Mouse (Mus musculus) MEL (cell line): ENCODE data around the gene Rps15. TPM values are rescaled to one million over a fixed set of nuclear protein-coding genes. Genes with fewer than 3 reads are reported as not detected.

Source experiments
- DNase-seq: peaks from one replicate; pipeline ENCODE4 v3.0.0; 2011; ENCODE audit warnings: low read depth, low spot score
- H3K27ac ChIP-seq: 2 replicates; pipeline ENCODE4 v1.5.1; 2012; ENCODE audit warnings: low read depth, mild to moderate bottlenecking, control low read depth, low read length, moderate library complexity; ENCODE audit not compliant: control insufficient read depth
- H3K27me3 ChIP-seq, 2 experiments: fragments of 150-350 bp in 1 of 2; sonication (generic) in 1 of 2; 2 replicates each; pipeline ENCODE4 v1.6.1; 2012; ENCODE audit warnings: low read length in 2 of 2, mild to moderate bottlenecking in 2 of 2, improper control_type of control experiment in 1 of 2, moderate library complexity in 1 of 2; ENCODE audit not compliant: insufficient read depth in 2 of 2, control insufficient read depth in 1 of 2
- H3K36me3 ChIP-seq, 2 experiments: 2 replicates each; pipeline ENCODE4 v1.6.1; 2012 to 2014; ENCODE audit warnings: low read length in 2 of 2, improper control_type of control experiment in 1 of 2, inconsistent platforms in 1 of 2, mild to moderate bottlenecking in 1 of 2; ENCODE audit not compliant: insufficient read depth in 2 of 2, control insufficient read depth in 1 of 2
- H3K4me1 ChIP-seq, 2 experiments: fragments of 150-350 bp in 1 of 2; sonication (generic) in 1 of 2; 2 replicates each; pipeline ENCODE4 v1.6.1; 2012; ENCODE audit warnings: low read length in 2 of 2, improper control_type of control experiment in 1 of 2, mild to moderate bottlenecking in 1 of 2; ENCODE audit not compliant: insufficient read depth in 2 of 2, control insufficient read depth in 1 of 2
- H3K4me3 ChIP-seq, 2 experiments: fragments of 150-350 bp in 1 of 2; sonication (generic) in 1 of 2; 2 replicates each; pipeline ENCODE4 v1.5.1; 2012; ENCODE audit warnings: low read depth in 2 of 2, low read length in 2 of 2, mild to moderate bottlenecking in 2 of 2, moderate library complexity in 2 of 2, control low read depth in 1 of 2, improper control_type of control experiment in 1 of 2; ENCODE audit not compliant: control insufficient read depth in 1 of 2, insufficient read depth in 1 of 2
- H3K79me2 ChIP-seq: 2 replicates; pipeline ENCODE4 v1.6.1; 2012; ENCODE audit warnings: mild to moderate bottlenecking, low read length, moderate library complexity; ENCODE audit not compliant: control insufficient read depth, poor library complexity, insufficient read depth
- H3K9ac ChIP-seq: 2 replicates; pipeline ENCODE4 v1.6.1; 2012; ENCODE audit warnings: low read depth, mild to moderate bottlenecking, control low read depth, low read length, moderate library complexity; ENCODE audit not compliant: control insufficient read depth, poor library complexity, severe bottlenecking
- H3K9me3 ChIP-seq: fragments of 150-350 bp; sonication (generic); replicated peaks from 2 replicates; pipeline ENCODE4 v1.6.1; 2012; ENCODE audit warnings: mild to moderate bottlenecking, low read length, improper control_type of control experiment, moderate library complexity; ENCODE audit not compliant: insufficient read depth
- BHLHE40 ChIP-seq: IDR thresholded peaks from 2 replicates; pipeline ENCODE4 v1.6.1; 2012; ENCODE audit warnings: low read depth, mild to moderate bottlenecking, inconsistent platforms, low read length, improper control_type of control experiment, borderline replicate concordance
- CHD1 ChIP-seq: IDR thresholded peaks from 2 replicates; pipeline ENCODE4 v1.6.1; 2012; ENCODE audit warnings: low read depth, mild to moderate bottlenecking, inconsistent platforms, low read length, improper control_type of control experiment
- GABPA ChIP-seq: IDR thresholded peaks from 2 replicates; pipeline ENCODE4 v1.6.1; 2012; ENCODE audit warnings: low read depth, mild to moderate bottlenecking, inconsistent platforms, low read length, improper control_type of control experiment, moderate library complexity
- GATA1 ChIP-seq: IDR thresholded peaks from 2 replicates; pipeline ENCODE4 v1.6.1; 2011; ENCODE audit warnings: low read depth, low read length, improper control_type of control experiment
- HCFC1 ChIP-seq: IDR thresholded peaks from 2 replicates; pipeline ENCODE4 v1.6.1; 2012; ENCODE audit warnings: low read depth, mild to moderate bottlenecking, inconsistent platforms, low read length, improper control_type of control experiment, moderate library complexity
- MXI1 ChIP-seq: IDR thresholded peaks from 2 replicates; pipeline ENCODE4 v1.6.1; 2011; ENCODE audit warnings: mild to moderate bottlenecking, low read depth, low read length, improper control_type of control experiment
- MYC ChIP-seq: IDR thresholded peaks from 2 replicates; pipeline ENCODE4 v1.6.1; 2011; ENCODE audit warnings: low read depth, mild to moderate bottlenecking, low read length, improper control_type of control experiment, moderate library complexity
- POLR2A ChIP-seq, 2 experiments: IDR thresholded peaks; 2 replicates each; pipeline ENCODE4 v1.6.1; 2011 to 2012; ENCODE audit warnings: low read length in 2 of 2, mild to moderate bottlenecking in 2 of 2, control low read depth in 1 of 2, improper control_type of control experiment in 1 of 2, low read depth in 1 of 2, moderate library complexity in 1 of 2; ENCODE audit not compliant: control insufficient read depth in 1 of 2, insufficient read depth in 1 of 2, poor library complexity in 1 of 2
- SIN3A ChIP-seq: IDR thresholded peaks from 2 replicates; pipeline ENCODE4 v1.6.1; 2012; ENCODE audit warnings: low read length, improper control_type of control experiment, inconsistent platforms
- TAL1 ChIP-seq: IDR thresholded peaks from 2 replicates; pipeline ENCODE4 v1.6.1; 2012; ENCODE audit warnings: mild to moderate bottlenecking, inconsistent platforms, low read length, moderate library complexity, mixed read lengths
- TCF12 ChIP-seq: IDR thresholded peaks from 2 replicates; pipeline ENCODE4 v1.6.1; 2014; ENCODE audit warnings: low read depth, mild to moderate bottlenecking, inconsistent platforms, low read length, improper control_type of control experiment, moderate library complexity
- UBTF ChIP-seq: IDR thresholded peaks from 2 replicates; pipeline ENCODE4 v1.6.1; 2012; ENCODE audit warnings: low read depth, mild to moderate bottlenecking, inconsistent platforms, low read length, improper control_type of control experiment, moderate library complexity, borderline replicate concordance; ENCODE audit not compliant: insufficient read depth
- USF1 ChIP-seq: IDR thresholded peaks from 2 replicates; pipeline ENCODE4 v1.6.1; 2014; ENCODE audit warnings: low read depth, mild to moderate bottlenecking, inconsistent platforms, low read length, improper control_type of control experiment, moderate library complexity
- ZC3H11A ChIP-seq: IDR thresholded peaks from 2 replicates; pipeline ENCODE4 v1.6.1; 2012; ENCODE audit warnings: low read depth, mild to moderate bottlenecking, inconsistent platforms, low read length, improper control_type of control experiment
- ZKSCAN1 ChIP-seq: IDR thresholded peaks from 2 replicates; pipeline ENCODE4 v1.6.1; 2012; ENCODE audit warnings: low read depth, mild to moderate bottlenecking, inconsistent platforms, low read length, improper control_type of control experiment, moderate library complexity
- ZMIZ1 ChIP-seq: IDR thresholded peaks from 2 replicates; pipeline ENCODE4 v1.6.1; 2012; ENCODE audit warnings: low read depth, mild to moderate bottlenecking, inconsistent platforms, low read length, improper control_type of control experiment, moderate library complexity
- polyA plus RNA-seq, 2 experiments: library from polyadenylated mRNA; stranded (reverse) in 1 of 2; unstranded in 1 of 2; fragments of >175 nt in 1 of 2; fragments of >200 nt in 1 of 2; gene quantifications; 2 replicates each; pipeline versions ENCODE4 v1.2.1 to v1.2.4; 2012; ENCODE audit warnings: low replicate concordance in 2 of 2, low read depth in 1 of 2; ENCODE audit not compliant: insufficient read length in 2 of 2, insufficient read depth in 1 of 2, missing spikeins in 1 of 2
- total RNA-seq: library from RNA; depleted of rRNA; stranded (reverse); fragments of 300-350 nt; gene quantifications from 2 replicates; pipeline ENCODE4 v1.2.3, GENCODE M21; 2012

Gene Rps15
- total and polyA plus RNA-seq, 3 experiments, result 1,331 to 4,320 (median 3,905) TPM

GRCm38 (mm10) chr10:80250059-80250458 is 42.2 kb upstream of the Rps15 start:
- Histone ChIP-seq H3K4me3 (peak overlapping the region; percentile 47 to 94), H3K4me1 (peaks cover 0 to 6% of the 10 kb centered on the region in 2 experiments; a peak in 2 of 4 replicates), H3K9me3 (no peaks in the 10 kb centered on the region), H3K79me2 (peaks cover 20% of the 10 kb centered on the region), H3K27ac (peak overlapping the region; percentile 88), H3K36me3 (peaks cover 0 to 3% of the 10 kb centered on the region in 2 experiments; a peak in 2 of 4 replicates), H3K9ac (peak overlapping the region; percentile 93), H3K27me3 (no peaks in the 10 kb centered on the region)
- 0 out of 2 replicates have a peak, but pooled peaks have one; percentile 2 for TF ChIP-seq UBTF
- TF ChIP-seq GATA1, result no peak
- no peak for TF ChIP-seq POLR2A (IDR thresholded peaks at IDR 0.05; ENCODE audit: control insufficient read depth in 1 of 2, insufficient read depth in 1 of 2, low read depth in 1 of 2, low read length in 2 of 2, poor library complexity in 1 of 2)
- 0 out of 2 replicates have a peak, but pooled peaks have one; percentile 6 for TF ChIP-seq CHD1
- no peak for DNase-seq

GRCm38 (mm10) chr10:80250573-80250972 is 41.7 kb upstream of the Rps15 start:
- Histone ChIP-seq H3K27ac (no peak overlapping the region), H3K9ac (no peak overlapping the region), H3K36me3 (no peaks in the 10 kb centered on the region; a peak in 2 of 4 replicates), H3K79me2 (peaks cover 20% of the 10 kb centered on the region), H3K4me3 (peak overlapping the region in 1 of 2 experiments; percentile 47; a peak in 2 of 4 replicates)
- DNase-seq, result no peak
- no peak for TF ChIP-seq BHLHE40
- no peak for TF ChIP-seq HCFC1
- no peak for TF ChIP-seq ZMIZ1
- TF ChIP-seq TAL1, result no peak
- TF ChIP-seq GABPA, result no peak
- no peak for TF ChIP-seq MXI1
- no peak for TF ChIP-seq SIN3A
- no peak for TF ChIP-seq TCF12
- TF ChIP-seq ZKSCAN1, result no peak
- TF ChIP-seq MYC, result no peak
- TF ChIP-seq, all 39 proteins: peak for 0
- no peaks in the 10 kb centered on the region for H3K9me3 ChIP-seq
- no peaks in the 10 kb centered on the region for H3K27me3 ChIP-seq
- H3K4me1 ChIP-seq, result peaks cover 0 to 3% of the 10 kb centered on the region in 2 experiments; a peak in 1 of 4 replicates

GRCm38 (mm10) chr10:80252011-80252410 is 40.2 kb upstream of the Rps15 start:
- no peak overlapping the region for H3K4me3 ChIP-seq
- H3K9me3 ChIP-seq, result no peaks in the 10 kb centered on the region
- peaks cover 0 to 3% of the 10 kb centered on the region in 2 experiments; a peak in 1 of 4 replicates for H3K4me1 ChIP-seq
- H3K9ac ChIP-seq, result no peak overlapping the region
- no peaks in the 10 kb centered on the region for H3K27me3 ChIP-seq
- no peak overlapping the region for H3K27ac ChIP-seq
- no peak for DNase-seq
- TF ChIP-seq USF1 (no peak), ZC3H11A (no peak)
- no peaks in the 10 kb centered on the region; a peak in 2 of 4 replicates for H3K36me3 ChIP-seq
- peaks cover 20% of the 10 kb centered on the region for H3K79me2 ChIP-seq
